Mouse (Mus musculus) erythroblast, embryonic 14.5 days (primary cell): Measurements from ENCODE around the gene Olfr154.
"Not testable (repeated sequence)": the region's sequence is repeated elsewhere in the genome, so short reads cannot be mapped to it uniquely, and the experiment has no call there.

Experiments
- GATA1 ChIP-seq: IDR thresholded peaks from 2 replicates; pipeline ENCODE4 v1.6.1; 2012; ENCODE audit warnings: low read length, inconsistent platforms, mixed read lengths
- TAL1 ChIP-seq: IDR thresholded peaks from 3 replicates; pipeline ENCODE4 v1.6.1; 2012; ENCODE audit warnings: low read length, inconsistent platforms, mixed read lengths

DNA sequence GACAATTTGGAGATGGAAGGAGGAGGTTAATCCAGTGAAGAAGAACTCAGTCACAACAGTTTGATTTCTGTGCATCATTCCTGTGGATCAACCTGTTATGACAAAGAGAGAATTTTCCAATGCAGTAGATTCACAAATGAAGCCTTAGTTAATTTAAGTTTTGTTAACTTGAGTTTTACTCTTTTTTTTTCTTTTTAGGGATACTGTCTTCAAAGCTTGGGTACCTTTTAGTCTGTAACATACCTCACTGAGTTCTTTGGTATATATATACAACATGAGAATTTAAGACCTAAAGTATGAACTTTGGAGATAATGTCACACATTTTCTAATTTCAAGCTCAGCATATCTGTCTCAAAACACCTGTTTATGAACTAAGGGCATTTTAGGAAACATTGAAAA, at the start of gene Olfr154:
- TF ChIP-seq GATA1, TAL1: not testable (repeated sequence)
